Mouse (Mus musculus): ENCODE results near the gene Fis1. TPM values are rescaled to one million over a fixed set of nuclear protein-coding genes. Genes with fewer than 3 reads are reported as not detected.

Fis1 gene
- total and polyA plus RNA-seq, 3 experiments: 142 to 207 (median 152) TPM

- in situ Hi-C loops (cut with MboI; ENCODE audit: low pct_ligation_motif_present, low pct_unique_long_range_greater_than_20kb, low sequenced_read_pairs): no loop called here
- dilution Hi-C loops (cut with MboI; ENCODE audit: extremely low pct_ligation_motif_present, extremely low pct_unique_long_range_greater_than_20kb, low sequenced_read_pairs): no loop called here
- peaks cover 0 to 9% of the 10 kb centered on the region in 2 experiments for H3K36me3 ChIP-seq (replicated peaks in 1 of 2; ENCODE audit: control insufficient read depth in 1 of 2, insufficient read depth in 1 of 2, low read length in 1 of 2)
Observed at GRCm38 (mm10) chr5:136918655-136919472, 34.2 kb upstream of the Fis1 start.

GRCm38 (mm10) chr5:136919546-136920301, 33.4 kb upstream of the Fis1 start:
- in situ Hi-C loops (cut with MboI; ENCODE audit: low pct_ligation_motif_present, low pct_unique_long_range_greater_than_20kb, low sequenced_read_pairs) (loop anchor here (10.0 kb wide), 1 partner anchor 195 kb away; the partner anchor contains the start of gene Trim56), dilution Hi-C loops (cut with MboI; ENCODE audit: extremely low pct_ligation_motif_present, extremely low pct_unique_long_range_greater_than_20kb, low sequenced_read_pairs) (no loop called here)
- Histone ChIP-seq H3K27me3 (replicated peaks) (peaks cover 10% of the 10 kb centered on the region), H3K4me1 (ENCODE audit: control insufficient read depth in 1 of 2, insufficient read depth in 2 of 2) (peaks cover 9 to 11% of the 10 kb centered on the region in 2 experiments), H3K4me2 (ENCODE audit: insufficient read depth, low read depth, poor library complexity, severe bottlenecking) (peak overlapping the region; percentile 65), H3K9me3 (replicated peaks; ENCODE audit: low read length) (peaks cover 2% of the 10 kb centered on the region), H3K27ac (ENCODE audit: insufficient read depth, low read depth) (no peak overlapping the region), H3K4me3 (replicated peaks in 1 of 3; ENCODE audit: low read depth in 2 of 3, low read length in 2 of 3, poor library complexity in 1 of 3) (peak overlapping the region in 1 of 3 experiments; percentile 54), H3K79me2 (replicated peaks; ENCODE audit: control insufficient read depth, extremely low read depth, insufficient read depth, poor library complexity, severe bottlenecking) (no peaks in the 10 kb centered on the region), H3K9ac (ENCODE audit: insufficient read depth, low read depth) (peak overlapping the region; percentile 61), H3K36me3 (replicated peaks in 1 of 2; ENCODE audit: control insufficient read depth in 1 of 2, insufficient read depth in 1 of 2, low read length in 1 of 2) (peaks cover 0 to 3% of the 10 kb centered on the region in 2 experiments)
- DNase-seq (ENCODE audit: extremely low read depth): no peak
- TF ChIP-seq GABPA (IDR thresholded peaks at IDR 0.05; ENCODE audit: insufficient replicate concordance, low read depth, low read length) (no peak), ZKSCAN1 (IDR thresholded peaks at IDR 0.05; ENCODE audit: borderline replicate concordance, low read depth, low read length) (no peak), RAD21 (IDR thresholded peaks at IDR 0.05; ENCODE audit: low read depth, low read length) (no peak), RCOR1 (conservative IDR thresholded peaks at IDR 0.05; ENCODE audit: low read depth, low read length) (no peak), CHD1 (IDR thresholded peaks at IDR 0.05; ENCODE audit: low read depth, low read length) (no peak), KAT2A (IDR thresholded peaks at IDR 0.05; ENCODE audit: insufficient replicate concordance, low read length) (no peak), IRF4 (IDR thresholded peaks at IDR 0.05; ENCODE audit: low read depth, low read length) (no peak)

More at GRCm38 (mm10) chr5:136918655-136919472, 34.2 kb upstream of the Fis1 start:
- Histone ChIP-seq H3K79me2 (replicated peaks; ENCODE audit: control insufficient read depth, extremely low read depth, insufficient read depth, poor library complexity, severe bottlenecking) (no peaks in the 10 kb centered on the region), H3K4me1 (ENCODE audit: control insufficient read depth in 1 of 2, insufficient read depth in 2 of 2) (peaks cover 9 to 11% of the 10 kb centered on the region in 2 experiments), H3K4me2 (ENCODE audit: insufficient read depth, low read depth, poor library complexity, severe bottlenecking) (peak overlapping the region; percentile 65), H3K9me3 (replicated peaks; ENCODE audit: low read length) (peaks cover 2% of the 10 kb centered on the region), H3K9ac (ENCODE audit: insufficient read depth, low read depth) (peak overlapping the region; percentile 61), H3K4me3 (replicated peaks in 1 of 3; ENCODE audit: low read depth in 2 of 3, low read length in 2 of 3, poor library complexity in 1 of 3) (peak overlapping the region; percentile 54 to 70 (median 59)), H3K27me3 (replicated peaks) (peaks cover 10% of the 10 kb centered on the region), H3K27ac (ENCODE audit: insufficient read depth, low read depth) (no peak overlapping the region)
- TF ChIP-seq IRF4 (IDR thresholded peaks at IDR 0.05; ENCODE audit: low read depth, low read length) (peak; percentile 16), MXI1 (IDR thresholded peaks at IDR 0.05; ENCODE audit: low read depth, low read length) (peak; percentile 62), MAX (IDR thresholded peaks at IDR 0.05; ENCODE audit: low read length) (peak; percentile 60; the same call in 1 of the 2 replicates), CHD1 (IDR thresholded peaks at IDR 0.05; ENCODE audit: low read depth, low read length) (no peak), ZMIZ1 (IDR thresholded peaks at IDR 0.05; ENCODE audit: low read depth, low read length) (no peak), POLR2A (IDR thresholded peaks at IDR 0.05; ENCODE audit: low read depth, low read length) (peak; percentile 53; the same call in 1 of the 2 replicates), ELF1 (IDR thresholded peaks at IDR 0.05; ENCODE audit: low read depth, low read length) (peak; percentile 80), HCFC1 (IDR thresholded peaks at IDR 0.05; ENCODE audit: low read depth, low read length) (peak; percentile 95), EP300 (IDR thresholded peaks at IDR 0.05; ENCODE audit: low read length) (no peak), KAT2A (IDR thresholded peaks at IDR 0.05; ENCODE audit: insufficient replicate concordance, low read length) (peak; percentile 88; the same call in 1 of the 2 replicates), POLR2AphosphoS2 (IDR thresholded peaks at IDR 0.05; ENCODE audit: low read depth, low read length) (no peak), MYC (IDR thresholded peaks at IDR 0.05; ENCODE audit: low read depth, low read length) (0 out of 2 replicates have a peak, but pooled peaks have one; percentile 39), RAD21 (IDR thresholded peaks at IDR 0.05; ENCODE audit: low read depth, low read length) (no peak), E2F4 (IDR thresholded peaks at IDR 0.05; ENCODE audit: insufficient replicate concordance, low read depth, low read length) (no peak), MEF2A (IDR thresholded peaks at IDR 0.05; ENCODE audit: borderline replicate concordance, low read depth, low read length) (no peak), TCF12 (IDR thresholded peaks at IDR 0.05; ENCODE audit: low read depth, low read length) (peak; percentile 52; the same call in 1 of the 2 replicates), ETS1 (conservative IDR thresholded peaks at IDR 0.05; ENCODE audit: low read depth, low read length) (no peak), NRF1 (IDR thresholded peaks at IDR 0.05; ENCODE audit: low read depth, low read length) (no peak)
- DNase-seq (ENCODE audit: extremely low read depth): peak; percentile 84
